Mouse (Mus musculus) intestine, postnatal 0 days (tissue): Measurements from ENCODE around the gene Krt13. TPM values are rescaled to one million over a fixed set of nuclear protein-coding genes. Genes with fewer than 3 reads are reported as not detected.

Experiments
- ATAC-seq: fragments of 200-750 bp; cut with Nextera tagmentation; 2 replicates; pipeline ENCODE4 v1.8.0; 2017; ENCODE audit warnings: mild to moderate bottlenecking, moderate TSS enrichment, moderate library complexity
- H3K27ac ChIP-seq: fragments of 300-500 bp; sonication (generic); 2 replicates; pipeline ENCODE4 v1.5.1; 2014; ENCODE audit warnings: mild to moderate bottlenecking, low read depth, low read length, moderate library complexity
- H3K27me3 ChIP-seq: fragments of 300-500 bp; sonication (generic); replicated peaks from 2 replicates; pipeline ENCODE4 v1.6.1; 2014; ENCODE audit warnings: low read length, mixed read lengths; ENCODE audit not compliant: control insufficient read depth, insufficient read depth
- H3K36me3 ChIP-seq: fragments of 300-500 bp; sonication (generic); 2 replicates; pipeline ENCODE4 v1.6.1; 2014; ENCODE audit warnings: mild to moderate bottlenecking, moderate library complexity; ENCODE audit not compliant: control insufficient read depth, insufficient read depth
- H3K4me1 ChIP-seq: fragments of 300-500 bp; sonication (generic); replicated peaks from 2 replicates; pipeline ENCODE4 v1.6.1; 2014; ENCODE audit warnings: antibody characterized with exemption, low read length, mixed read lengths; ENCODE audit not compliant: control insufficient read depth, insufficient read depth
- H3K4me2 ChIP-seq: fragments of 300-500 bp; sonication (generic); replicated peaks from 2 replicates; pipeline ENCODE4 v1.6.1; 2014; ENCODE audit warnings: low read depth, mild to moderate bottlenecking, moderate library complexity
- H3K4me3 ChIP-seq: fragments of 300-500 bp; sonication (generic); 2 replicates; pipeline ENCODE4 v1.5.1; 2014; ENCODE audit warnings: low read depth, low read length
- H3K9ac ChIP-seq: fragments of 300-500 bp; sonication (generic); 2 replicates; pipeline ENCODE4 v1.6.1; 2014; ENCODE audit warnings: mild to moderate bottlenecking, low read depth, low read length
- H3K9me3 ChIP-seq: fragments of 300-500 bp; sonication (generic); 2 replicates; pipeline ENCODE4 v1.6.1; 2016; ENCODE audit warnings: mixed run types; ENCODE audit not compliant: control insufficient read depth
- CTCF ChIP-seq: sonication (generic); IDR thresholded peaks from 2 replicates; pipeline ENCODE4 v1.5.1; 2016; ENCODE audit warnings: low read depth, mild to moderate bottlenecking, control low read depth, antibody characterized with exemption, moderate library complexity
- WGBS: fragments of 180-500 bp; shearing (Covaris S2); extraction: QIAGEN DNeasy Blood & Tissue Kit; methylation state at CpG from one replicate; pipeline ENCODE4 v1.1.7; 2014; 5-methylcytosine and 5-hydroxymethylcytosine counted together
- polyA plus RNA-seq: library from polyadenylated mRNA; unstranded; fragments of >200 nt; fragmentation: Nextera tagmentation; extraction: Ambion mirVana; gene quantifications from 2 replicates; pipeline ENCODE4 v1.2.1, GENCODE M21; 2015

Krt13 gene
- polyA plus RNA-seq, 1 experiment from 2014 or later = not detected

DNA sequence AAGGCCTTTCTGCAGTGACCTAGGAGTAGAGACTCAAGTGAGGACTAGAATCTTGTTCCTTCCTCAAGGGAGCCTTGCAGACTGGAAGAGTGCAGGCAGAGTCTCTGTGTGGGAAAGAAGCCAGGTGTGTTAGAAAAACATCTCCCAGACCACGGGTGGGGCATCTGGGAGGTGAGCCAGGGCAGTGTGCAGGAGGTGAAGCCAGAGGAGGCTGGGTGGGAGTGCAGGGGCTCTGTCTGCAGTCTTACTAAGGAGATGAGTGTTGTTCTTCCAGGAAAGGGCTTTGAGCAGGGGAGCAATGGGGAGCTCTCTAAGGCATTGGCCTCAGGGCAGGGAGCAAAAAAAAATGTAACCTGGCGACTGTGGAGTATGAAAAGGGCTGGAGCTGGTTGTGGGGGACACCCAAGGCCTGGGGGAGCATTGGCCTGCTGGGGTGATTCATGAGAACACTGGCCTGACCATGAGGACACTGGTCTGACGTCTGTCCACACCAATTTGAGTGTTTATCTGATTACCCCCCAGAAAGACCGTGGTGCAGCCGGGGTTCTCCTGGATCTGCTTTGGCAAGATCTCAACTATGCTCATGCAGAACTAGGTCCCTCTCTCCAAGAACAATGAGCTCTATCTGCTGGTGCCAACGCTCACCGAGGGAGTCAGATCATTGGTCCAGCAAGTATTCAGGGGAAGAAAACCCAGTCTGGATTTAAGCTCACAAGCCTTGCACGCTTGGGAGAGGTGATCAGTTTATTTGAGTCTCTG lies 34.3 kb upstream of the Krt13 start:
- TF ChIP-seq CTCF = no peak
- Histone ChIP-seq H3K9me3 (no peaks in the 10 kb centered on the region), H3K27ac (peak overlapping the region; percentile 70), H3K9ac (0 out of 2 replicates have a peak overlapping the region, but pooled peaks have one; percentile 17), H3K4me2 (peak overlapping the region; percentile 37), H3K4me3 (no peak overlapping the region), H3K36me3 (no peaks in the 10 kb centered on the region), H3K4me1 (peaks cover 18% of the 10 kb centered on the region; the same call in 1 of the 2 replicates), H3K27me3 (no peaks in the 10 kb centered on the region)
- WGBS = 38% methylated on average over 8 of the region's 8 CpGs
- no peak for ATAC-seq

DNA sequence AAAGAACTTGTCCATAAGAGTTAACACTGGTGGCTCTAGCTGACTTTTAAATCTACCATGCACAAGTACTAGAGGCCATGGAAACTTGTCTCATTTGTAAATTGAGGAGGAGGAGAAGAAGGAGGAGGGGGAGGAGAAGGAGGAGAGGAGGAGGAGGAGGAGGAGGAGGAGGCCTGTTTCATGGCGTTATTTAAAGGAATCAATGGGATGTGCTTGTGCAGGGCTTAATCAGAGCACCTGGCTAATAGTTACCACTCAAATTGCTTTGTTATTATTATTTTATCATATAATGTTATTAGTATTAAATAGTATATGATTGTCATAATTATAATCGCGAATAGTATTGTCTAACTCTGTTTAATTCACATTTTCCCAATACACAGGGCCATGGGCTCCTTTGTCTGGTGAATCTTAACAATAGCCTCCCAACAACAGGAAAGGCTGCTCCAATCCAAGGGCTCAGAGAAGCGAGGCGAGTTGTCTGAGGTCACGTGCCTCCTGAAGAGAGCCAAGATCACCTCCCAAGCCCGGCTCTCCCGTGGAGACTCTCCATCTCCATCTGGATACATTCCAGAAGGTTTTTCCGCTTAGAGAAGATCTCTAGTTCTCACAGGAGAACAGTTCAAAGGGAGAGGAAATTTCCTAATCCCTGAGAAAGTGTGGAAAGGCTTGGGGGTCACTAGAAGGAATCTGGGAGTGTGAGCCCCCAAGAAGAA lies 27.4 kb upstream of the Krt13 start, which contains the start of gene Krt19:
Gene Krt19 (minus strand): TSS at position 51 of the 716 bp plus-strand sequence.
- H3K4me2 ChIP-seq = no peak within 1 kb of the TSS

DNA sequence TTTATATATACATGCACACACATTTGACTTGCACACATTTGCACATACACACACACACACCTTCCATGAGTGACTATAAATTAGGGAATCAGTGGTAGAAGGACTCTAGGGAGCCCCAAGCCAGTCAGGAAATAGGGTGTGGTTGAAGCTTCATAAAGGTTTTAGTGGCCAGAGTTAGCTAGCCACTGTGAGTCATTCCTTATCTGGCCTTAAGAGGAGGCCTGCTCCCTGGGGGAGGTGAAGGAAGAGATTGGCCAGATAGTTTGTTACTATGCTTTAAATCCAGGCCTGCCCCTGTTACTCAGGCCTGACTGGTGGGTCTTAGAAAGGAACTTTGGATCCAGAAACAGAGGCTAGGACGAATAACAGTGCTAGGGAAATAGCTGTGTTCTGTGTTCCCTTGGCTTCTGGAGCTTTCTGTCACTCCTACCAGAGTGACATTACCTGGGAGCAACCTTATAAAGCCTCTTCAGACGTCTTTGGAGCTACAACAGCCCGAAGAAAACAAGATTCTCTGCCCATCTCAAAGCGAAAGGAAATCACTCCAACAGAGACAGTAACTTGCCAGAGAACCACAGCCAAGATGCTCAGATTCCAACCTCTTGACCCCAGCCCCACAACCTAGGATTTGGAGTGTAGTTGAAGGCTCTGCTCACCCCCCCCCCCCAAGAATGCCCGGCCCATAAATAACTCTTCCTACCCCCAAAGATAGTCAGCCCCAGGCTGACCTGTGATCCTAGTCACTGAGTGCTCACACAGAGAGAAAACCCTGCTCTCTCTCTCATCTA lies 26.4 kb upstream of the Krt13 start:
- no peak for TF ChIP-seq CTCF
- no peak overlapping the region for H3K4me2 ChIP-seq
- 0 out of 2 replicates have a peak, but pooled peaks cover 4% of the 10 kb centered on the region for H3K27me3 ChIP-seq
- peaks cover 12% of the 10 kb centered on the region; the same call in 1 of the 2 replicates for H3K4me1 ChIP-seq
- H3K4me3 ChIP-seq = no peak overlapping the region
- 23% methylated on average over 5 of the region's 5 CpGs for WGBS
- no peaks in the 10 kb centered on the region; the same call in 1 of the 2 replicates for H3K36me3 ChIP-seq
- ATAC-seq = peak; percentile 6; the same call in 1 of the 2 replicates
- no peak overlapping the region for H3K9ac ChIP-seq
- H3K9me3 ChIP-seq = no peaks in the 10 kb centered on the region
- peak overlapping the region; percentile 58 for H3K27ac ChIP-seq

More for the DNA sequence above, 27.4 kb upstream of the Krt13 start, which contains the start of gene Krt19:
- Histone ChIP-seq H3K9me3 (no peaks in the 10 kb centered on the region), H3K4me3 (no peak within 1 kb of the TSS), H3K27ac (peak within 1 kb of the TSS; percentile 58), H3K36me3 (no peaks in the 10 kb centered on the region; the same call in 1 of the 2 replicates), H3K27me3 (0 out of 2 replicates have a peak, but pooled peaks cover 4% of the 10 kb centered on the region), H3K4me1 (peaks cover 14% of the 10 kb centered on the region; the same call in 1 of the 2 replicates), H3K9ac (no peak within 1 kb of the TSS)
- WGBS = 56% methylated on average over 9 of the region's 9 CpGs
- no peak for TF ChIP-seq CTCF
- ATAC-seq = no peak

DNA sequence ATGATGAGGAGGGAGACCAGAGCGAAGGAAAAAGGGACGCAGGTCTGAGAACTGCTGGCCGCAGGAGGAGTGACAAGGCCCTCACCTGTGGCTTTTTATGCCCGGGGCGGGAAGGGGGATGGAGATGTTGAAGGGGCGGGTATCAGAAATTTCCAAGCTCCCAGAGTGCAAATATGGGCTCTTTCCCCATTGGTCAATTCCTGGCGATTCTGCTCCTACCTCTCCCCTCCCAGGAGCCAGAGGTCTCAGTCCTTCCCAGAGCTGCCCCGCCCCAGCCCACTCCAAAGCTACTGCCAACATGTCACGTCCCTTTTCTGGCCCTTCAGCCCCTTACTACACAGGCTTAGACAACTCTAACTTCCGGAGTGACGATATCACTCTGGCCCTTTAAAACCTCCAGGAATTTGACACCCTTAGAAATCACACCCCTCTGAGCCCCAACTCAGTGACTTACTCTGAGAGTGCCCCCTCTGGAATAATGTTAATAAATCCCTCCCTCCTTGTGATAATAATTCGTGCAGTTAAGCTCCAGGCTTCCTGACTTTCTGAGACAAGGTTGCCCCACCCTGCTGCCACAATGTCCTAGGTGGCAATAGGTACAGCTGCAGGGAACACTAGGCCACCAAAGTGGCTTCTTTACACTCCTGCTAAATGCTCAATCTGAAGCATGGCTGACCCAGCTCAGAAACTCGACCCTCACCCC lies 24.6 kb upstream of the Krt13 start:
- peak overlapping the region; percentile 56 for H3K4me3 ChIP-seq
- 2% methylated on average over 13 of the region's 13 CpGs for whole genome bisulfite sequencing
- no peaks in the 10 kb centered on the region; the same call in 1 of the 2 replicates for H3K36me3 ChIP-seq
- 0 out of 2 replicates have a peak, but pooled peaks have one; percentile 13 for TF ChIP-seq CTCF
- peak overlapping the region; percentile 83 for H3K27ac ChIP-seq
- peak overlapping the region; percentile 70 for H3K4me2 ChIP-seq
- peak; percentile 62 for ATAC-seq
- peaks cover 7% of the 10 kb centered on the region; the same call in 1 of the 2 replicates for H3K4me1 ChIP-seq
- H3K27me3 ChIP-seq = 0 out of 2 replicates have a peak, but pooled peaks cover 4% of the 10 kb centered on the region
- H3K9me3 ChIP-seq = no peaks in the 10 kb centered on the region
- H3K9ac ChIP-seq = peak overlapping the region; percentile 62

DNA sequence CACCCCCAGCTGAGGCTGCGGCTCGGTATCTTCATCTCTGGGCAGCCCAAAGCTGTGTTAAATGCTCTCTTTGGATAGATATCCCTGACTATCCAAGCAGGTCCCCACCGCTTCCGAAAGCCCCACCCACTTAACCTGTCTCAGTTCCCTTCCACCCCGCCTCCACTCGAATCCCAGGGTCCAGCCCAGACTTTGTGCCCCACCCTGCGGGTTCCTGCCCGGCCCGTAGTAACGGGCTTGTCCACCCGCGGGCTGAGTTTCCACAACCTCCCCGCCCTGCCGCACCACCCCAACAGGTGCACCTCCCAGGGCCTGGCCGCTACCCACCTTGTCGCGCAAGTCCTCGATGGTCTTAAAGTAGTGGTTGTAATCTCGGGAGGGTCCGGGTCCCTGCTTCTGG lies 23.7 kb upstream of the Krt13 start:
- TF ChIP-seq CTCF = no peak
- Histone ChIP-seq H3K27me3 (0 out of 2 replicates have a peak, but pooled peaks cover 4% of the 10 kb centered on the region), H3K9ac (peak overlapping the region; percentile 62), H3K4me3 (peak overlapping the region; percentile 56), H3K4me2 (peak overlapping the region; percentile 70), H3K27ac (peak overlapping the region; percentile 83), H3K9me3 (no peaks in the 10 kb centered on the region), H3K36me3 (no peaks in the 10 kb centered on the region; the same call in 1 of the 2 replicates), H3K4me1 (peaks cover 7% of the 10 kb centered on the region; the same call in 1 of the 2 replicates)
- 2% methylated on average over 20 of the region's 20 CpGs for WGBS
- ATAC-seq = peak; percentile 20
